Mouse (Mus musculus): ENCODE data around the gene Tex16. TPM values are rescaled to one million over a fixed set of nuclear protein-coding genes. Genes with fewer than 3 reads are reported as not detected.

Tex16 gene
- total RNA-seq (2023) = not detected

DNA sequence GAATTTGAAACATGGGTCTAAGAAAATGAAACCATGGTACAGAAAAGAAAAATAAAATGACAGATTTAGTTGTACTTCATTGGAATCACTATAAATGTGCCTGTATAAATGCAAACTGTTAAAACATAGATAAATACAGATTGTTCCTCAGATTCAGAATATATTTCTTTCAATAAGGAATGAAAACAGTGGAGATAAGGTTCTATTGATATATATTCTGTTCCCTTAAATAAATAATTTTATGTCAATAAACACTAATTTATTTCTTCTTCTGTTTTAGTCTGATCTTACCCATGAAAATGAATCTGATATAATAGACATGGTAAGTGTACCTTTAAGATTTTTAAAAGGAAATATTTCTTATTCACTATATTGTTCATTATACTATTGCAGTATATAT, at the start of gene Tex16:
Tex16 (plus strand) TSS at position 301 of the 400 bp plus-strand sequence.

Other genes starting within 250 kb of the Tex16 start
- gene Gm45194, start 119.6 kb upstream of the Tex16 start, total RNA-seq (2023) = not detected
- not detected for gene 4933403O08Rik, start 228.0 kb downstream of the Tex16 start, total RNA-seq (2023)

All from CD8-positive naive resting alpha-beta T cell, adult 57 days (primary cell).